Mouse (Mus musculus): ENCODE measurements around the gene Ppp1r3a. TPM values are rescaled to one million over a fixed set of nuclear protein-coding genes. Genes with fewer than 3 reads are reported as not detected.
"Not testable (repeated sequence)": the region's sequence is repeated elsewhere in the genome, so short reads cannot be mapped to it uniquely, and the experiment has no call there.

The Ppp1r3a gene
- polyA plus RNA-seq, 1 experiment from 2014 or later = not detected

DNA sequence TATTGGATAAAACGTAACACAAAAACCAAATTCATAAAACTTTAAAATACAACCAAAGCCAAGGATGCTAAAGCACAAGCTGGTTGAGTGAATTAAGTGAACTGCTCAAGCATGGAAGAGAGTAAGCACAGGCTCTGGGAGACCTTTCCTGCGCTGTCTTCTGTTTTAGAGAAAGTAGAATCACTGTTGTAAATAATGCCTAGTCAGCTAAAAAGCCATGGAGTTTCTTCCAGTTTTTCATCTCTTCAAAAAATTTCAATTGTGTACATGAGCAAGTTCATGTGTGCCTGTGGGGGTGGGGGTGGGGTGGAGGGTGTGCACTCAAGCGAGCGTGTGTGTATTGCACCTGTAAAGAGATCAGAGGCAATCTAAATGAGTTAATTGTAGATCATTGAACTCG is 24.1 kb downstream of the Ppp1r3a start:
- ATAC-seq (ENCODE audit: low FRiP score) = no peak
- Histone ChIP-seq H3K9me3 (ENCODE audit: control insufficient read depth, low read length) (no peaks in the 10 kb centered on the region), H3K36me3 (ENCODE audit: control insufficient read depth, insufficient read depth, low read length) (no peaks in the 10 kb centered on the region), H3K4me3 (ENCODE audit: low read depth, low read length) (no peak overlapping the region), H3K27ac (ENCODE audit: low read depth, low read length) (no peak overlapping the region), H3K4me2 (replicated peaks; ENCODE audit: low read depth, low read length) (no peak overlapping the region), H3K4me1 (replicated peaks; ENCODE audit: control insufficient read depth, insufficient read depth, low read length) (no peaks in the 10 kb centered on the region), H3K27me3 (ENCODE audit: control insufficient read depth, insufficient read depth, low read length) (no peaks in the 10 kb centered on the region), H3K9ac (ENCODE audit: low read depth, low read length) (no peak overlapping the region)
- no peak for DNase-seq (ENCODE audit: low spot score)
- WGBS = 82% methylated on average over 5 of the region's 5 CpGs

DNA sequence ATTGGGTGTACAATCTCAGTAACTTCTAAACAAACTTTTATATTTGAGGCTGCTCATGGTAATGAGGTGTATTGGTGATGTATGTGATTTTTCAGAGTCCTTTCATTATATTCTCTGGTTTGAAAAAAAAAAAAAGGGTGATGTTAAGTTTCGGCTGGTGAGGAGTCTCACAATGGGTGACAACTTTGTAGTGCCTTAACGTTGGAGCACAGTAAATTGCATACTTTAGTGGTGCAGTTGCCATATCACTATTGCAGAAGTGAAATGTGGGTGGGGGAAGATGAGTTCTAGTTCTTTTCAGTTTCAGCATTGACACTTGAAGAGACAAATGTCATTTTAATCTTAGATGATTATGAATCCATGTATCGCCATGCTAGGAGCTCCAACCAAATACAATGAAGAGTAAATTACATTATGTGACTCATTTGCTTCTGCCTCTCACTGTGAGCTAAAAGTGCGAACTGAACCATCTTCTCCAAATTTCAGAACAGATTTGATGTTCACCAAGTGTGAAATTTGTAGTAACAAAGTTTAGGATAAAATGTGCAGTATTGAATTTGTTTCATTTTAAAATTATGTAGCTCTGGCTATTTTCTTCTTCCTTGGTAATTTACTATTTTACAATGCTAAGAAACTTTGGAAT is 34.2 kb downstream of the Ppp1r3a start:
- no peaks in the 10 kb centered on the region for H3K27me3 ChIP-seq (ENCODE audit: control insufficient read depth, insufficient read depth, low read length)
- no peak for ATAC-seq (ENCODE audit: low FRiP score)
- 92% methylated on average over 4 of the region's 4 CpGs for WGBS
- H3K4me2 ChIP-seq (replicated peaks; ENCODE audit: low read depth, low read length) = no peak overlapping the region
- no peaks in the 10 kb centered on the region for H3K4me1 ChIP-seq (replicated peaks; ENCODE audit: control insufficient read depth, insufficient read depth, low read length)
- H3K27ac ChIP-seq (ENCODE audit: low read depth, low read length) = no peak overlapping the region
- H3K4me3 ChIP-seq (ENCODE audit: low read depth, low read length) = no peak overlapping the region
- H3K9me3 ChIP-seq (ENCODE audit: control insufficient read depth, low read length) = no peaks in the 10 kb centered on the region
- H3K36me3 ChIP-seq (ENCODE audit: control insufficient read depth, insufficient read depth, low read length) = no peaks in the 10 kb centered on the region
- no peak for DNase-seq (ENCODE audit: low spot score)
- no peak overlapping the region for H3K9ac ChIP-seq (ENCODE audit: low read depth, low read length)

DNA sequence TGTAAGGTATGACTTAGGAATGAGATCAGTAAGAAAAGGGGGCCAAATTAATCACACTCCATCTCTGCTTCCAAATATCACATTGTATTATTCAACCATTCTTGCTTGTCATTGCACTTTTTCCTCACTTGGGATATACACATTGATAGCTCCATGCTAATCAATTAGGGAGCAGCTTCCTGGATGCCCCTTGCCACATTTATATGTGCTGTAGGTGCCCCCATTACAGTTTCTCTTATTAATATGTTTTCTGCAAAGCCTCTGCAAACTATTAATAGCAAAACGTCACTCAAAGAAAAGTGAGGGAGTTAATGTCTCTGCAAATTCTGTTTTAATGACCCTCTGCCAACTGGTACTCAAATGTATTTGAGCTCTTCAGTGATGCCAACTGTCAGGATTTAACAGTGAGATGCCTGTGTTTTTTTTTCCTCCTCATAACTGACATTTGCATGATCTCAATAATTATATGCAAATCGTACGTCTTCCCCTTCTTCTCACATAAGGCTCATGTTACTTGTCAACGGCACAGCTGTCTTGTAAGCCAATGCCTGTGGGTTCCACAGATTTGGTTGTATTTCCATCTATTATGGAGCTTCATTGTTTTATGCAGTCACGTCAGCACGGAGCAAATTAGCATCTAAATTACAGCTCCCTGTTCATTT is 34.8 kb downstream of the Ppp1r3a start:
- DNase-seq (ENCODE audit: low spot score) = no peak
- no peak overlapping the region for H3K27ac ChIP-seq (ENCODE audit: low read depth, low read length)
- ATAC-seq (ENCODE audit: low FRiP score) = no peak

DNA sequence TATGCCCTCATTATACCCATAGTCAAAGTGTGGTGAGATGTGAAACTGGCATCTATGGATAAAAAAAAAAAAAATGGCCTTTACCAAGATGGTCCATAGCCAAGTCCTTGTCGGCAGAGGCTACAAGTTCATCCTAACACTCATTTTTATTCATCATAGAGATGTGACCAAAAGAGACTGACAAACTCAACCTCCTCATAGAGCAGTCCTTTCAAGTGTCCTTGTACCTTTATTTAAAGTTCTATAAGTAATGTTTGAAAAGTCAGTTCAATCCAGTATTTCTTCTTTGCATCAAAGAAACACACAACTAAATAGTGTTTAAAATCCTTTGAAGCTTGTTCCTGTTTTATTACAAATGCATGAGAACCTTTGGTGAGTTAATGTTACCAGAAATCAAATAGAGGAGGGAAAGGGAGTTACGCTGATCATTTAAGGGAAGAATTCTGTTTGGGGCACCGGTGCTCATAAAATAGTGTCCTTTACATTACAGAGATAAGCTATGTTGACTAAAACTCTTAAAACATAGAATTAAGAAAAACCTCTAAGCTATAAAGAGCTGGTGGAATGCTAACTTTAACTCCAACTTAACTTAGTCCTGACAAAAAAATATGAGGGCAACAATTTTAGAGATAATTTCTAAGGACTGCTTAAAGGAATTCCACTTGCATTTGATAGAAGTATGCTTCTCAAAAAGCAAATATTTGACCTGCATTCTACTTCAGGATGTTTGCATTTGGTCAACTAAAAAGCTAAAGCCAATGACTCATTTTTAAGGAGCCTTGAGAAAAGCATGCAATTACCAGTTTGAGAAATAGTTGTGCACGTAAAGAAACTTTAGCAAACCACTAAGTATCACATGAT is 39.7 kb downstream of the Ppp1r3a start:
- WGBS = 89% methylated on average over 4 of the region's 4 CpGs
- ATAC-seq (ENCODE audit: low FRiP score) = no peak
- H3K9me3 ChIP-seq (ENCODE audit: control insufficient read depth, low read length) = no peaks in the 10 kb centered on the region
- no peak overlapping the region for H3K4me2 ChIP-seq (replicated peaks; ENCODE audit: low read depth, low read length)
- no peaks in the 10 kb centered on the region for H3K4me1 ChIP-seq (replicated peaks; ENCODE audit: control insufficient read depth, insufficient read depth, low read length)
- no peak overlapping the region for H3K9ac ChIP-seq (ENCODE audit: low read depth, low read length)
- no peaks in the 10 kb centered on the region for H3K27me3 ChIP-seq (ENCODE audit: control insufficient read depth, insufficient read depth, low read length)
- DNase-seq (ENCODE audit: low spot score) = no peak
- no peak overlapping the region for H3K27ac ChIP-seq (ENCODE audit: low read depth, low read length)
- no peak overlapping the region for H3K4me3 ChIP-seq (ENCODE audit: low read depth, low read length)
- no peaks in the 10 kb centered on the region for H3K36me3 ChIP-seq (ENCODE audit: control insufficient read depth, insufficient read depth, low read length)

More for the DNA sequence above, 34.8 kb downstream of the Ppp1r3a start:
- Histone ChIP-seq H3K4me2 (replicated peaks; ENCODE audit: low read depth, low read length) (no peak overlapping the region), H3K9ac (ENCODE audit: low read depth, low read length) (no peak overlapping the region), H3K36me3 (ENCODE audit: control insufficient read depth, insufficient read depth, low read length) (no peaks in the 10 kb centered on the region), H3K4me3 (ENCODE audit: low read depth, low read length) (no peak overlapping the region), H3K27me3 (ENCODE audit: control insufficient read depth, insufficient read depth, low read length) (no peaks in the 10 kb centered on the region), H3K9me3 (ENCODE audit: control insufficient read depth, low read length) (no peaks in the 10 kb centered on the region), H3K4me1 (replicated peaks; ENCODE audit: control insufficient read depth, insufficient read depth, low read length) (no peaks in the 10 kb centered on the region)
- 71% methylated on average over 6 of the region's 6 CpGs for WGBS

DNA sequence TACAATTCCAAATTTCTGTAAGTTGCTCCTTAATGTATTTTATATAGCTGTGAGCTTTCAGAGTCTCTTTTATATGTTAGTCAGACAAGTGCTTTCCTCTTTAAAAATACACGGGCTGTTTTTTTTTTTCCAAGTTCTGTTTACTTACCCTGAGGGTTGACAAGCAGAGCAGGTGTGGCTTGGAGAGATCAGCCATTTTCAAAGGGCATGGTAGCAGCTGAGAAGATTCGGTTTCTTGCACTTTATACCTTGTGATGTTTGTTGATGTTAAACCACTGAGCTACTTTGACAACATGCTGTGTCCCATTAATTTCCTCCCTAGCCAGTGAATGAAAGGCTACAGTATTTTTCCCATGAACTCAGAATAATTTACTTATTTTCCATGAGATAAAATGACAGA is 42.9 kb downstream of the Ppp1r3a start:
- Histone ChIP-seq H3K27me3 (ENCODE audit: control insufficient read depth, insufficient read depth, low read length) (no peaks in the 10 kb centered on the region), H3K36me3 (ENCODE audit: control insufficient read depth, insufficient read depth, low read length) (no peaks in the 10 kb centered on the region), H3K9ac (ENCODE audit: low read depth, low read length) (no peak overlapping the region), H3K4me1 (replicated peaks; ENCODE audit: control insufficient read depth, insufficient read depth, low read length) (no peaks in the 10 kb centered on the region), H3K4me2 (replicated peaks; ENCODE audit: low read depth, low read length) (no peak overlapping the region), H3K9me3 (ENCODE audit: control insufficient read depth, low read length) (no peaks in the 10 kb centered on the region), H3K4me3 (ENCODE audit: low read depth, low read length) (no peak overlapping the region), H3K27ac (ENCODE audit: low read depth, low read length) (no peak overlapping the region)
- ATAC-seq (ENCODE audit: low FRiP score) = no peak
- no peak for DNase-seq (ENCODE audit: low spot score)
- WGBS = 51% methylated on average over 2 of the region's 2 CpGs

DNA sequence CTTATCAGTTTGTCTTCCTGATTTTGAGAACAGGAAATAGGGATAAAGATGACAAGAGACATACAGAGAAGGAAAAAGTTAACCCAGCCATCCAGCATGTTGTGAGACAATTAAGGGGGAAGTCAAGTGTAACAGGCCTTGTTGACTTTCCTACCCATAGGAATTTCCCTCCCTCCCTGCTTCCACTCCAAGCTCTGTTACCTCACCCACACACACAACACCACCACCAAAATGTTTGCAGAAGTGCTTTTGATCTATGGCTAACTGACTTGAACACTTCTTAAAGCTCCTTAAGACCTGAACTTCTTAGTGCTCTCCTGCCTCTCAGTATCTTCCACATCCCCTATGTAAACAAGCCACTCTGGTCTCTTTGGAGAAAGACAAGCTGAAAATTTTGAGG is 55.0 kb downstream of the Ppp1r3a start:
- no peak for DNase-seq (ENCODE audit: low spot score)
- Histone ChIP-seq H3K36me3 (ENCODE audit: control insufficient read depth, insufficient read depth, low read length) (no peaks in the 10 kb centered on the region), H3K4me1 (replicated peaks; ENCODE audit: control insufficient read depth, insufficient read depth, low read length) (no peaks in the 10 kb centered on the region), H3K9ac (ENCODE audit: low read depth, low read length) (no peak overlapping the region), H3K27me3 (ENCODE audit: control insufficient read depth, insufficient read depth, low read length) (no peaks in the 10 kb centered on the region), H3K9me3 (ENCODE audit: control insufficient read depth, low read length) (no peaks in the 10 kb centered on the region), H3K27ac (ENCODE audit: low read depth, low read length) (no peak overlapping the region), H3K4me2 (replicated peaks; ENCODE audit: low read depth, low read length) (no peak overlapping the region), H3K4me3 (ENCODE audit: low read depth, low read length) (no peak overlapping the region)
- ATAC-seq (ENCODE audit: low FRiP score) = no peak

DNA sequence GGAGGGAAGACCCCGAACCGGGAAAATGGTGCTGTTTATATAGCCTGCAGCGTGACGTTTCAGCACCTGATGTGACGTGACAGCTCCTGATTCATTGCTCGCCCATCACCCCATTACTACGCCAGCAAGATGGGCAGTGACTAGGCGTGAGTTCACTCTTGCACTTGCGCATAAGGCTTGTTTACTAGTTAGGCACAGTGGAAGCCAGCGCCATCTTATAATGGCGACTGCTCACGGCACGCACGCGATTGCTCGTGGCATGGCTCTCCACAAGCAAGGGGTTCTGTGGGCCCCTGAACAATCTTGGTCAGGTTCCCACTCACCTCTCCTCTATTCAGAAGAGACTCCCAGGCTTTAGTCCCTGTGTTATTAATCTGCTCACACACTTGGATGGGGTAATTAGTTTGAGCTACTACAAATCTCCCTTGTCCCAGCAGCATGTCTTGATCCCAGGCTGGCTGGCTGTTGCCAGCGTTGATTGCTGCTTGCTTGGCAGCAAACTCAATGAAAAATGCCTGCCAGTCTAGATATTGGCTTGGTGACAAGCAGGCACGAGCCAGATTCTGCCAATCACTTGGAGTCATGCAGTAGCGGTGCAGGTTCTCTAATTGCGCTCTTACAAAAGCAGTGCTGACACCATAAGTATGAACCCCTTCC is 75.7 kb downstream of the Ppp1r3a start:
- 90% methylated on average over 20 of the region's 20 CpGs for WGBS
- not testable (repeated sequence) for H3K4me2 ChIP-seq (replicated peaks; ENCODE audit: low read depth, low read length); H3K4me1 ChIP-seq (replicated peaks; ENCODE audit: control insufficient read depth, insufficient read depth, low read length); H3K4me3 ChIP-seq (ENCODE audit: low read depth, low read length); H3K36me3 ChIP-seq (ENCODE audit: control insufficient read depth, insufficient read depth, low read length); H3K27ac ChIP-seq (ENCODE audit: low read depth, low read length); H3K9ac ChIP-seq (ENCODE audit: low read depth, low read length); H3K27me3 ChIP-seq (ENCODE audit: control insufficient read depth, insufficient read depth, low read length); ATAC-seq (ENCODE audit: low FRiP score); DNase-seq (ENCODE audit: low spot score); H3K9me3 ChIP-seq (ENCODE audit: control insufficient read depth, low read length)

DNA sequence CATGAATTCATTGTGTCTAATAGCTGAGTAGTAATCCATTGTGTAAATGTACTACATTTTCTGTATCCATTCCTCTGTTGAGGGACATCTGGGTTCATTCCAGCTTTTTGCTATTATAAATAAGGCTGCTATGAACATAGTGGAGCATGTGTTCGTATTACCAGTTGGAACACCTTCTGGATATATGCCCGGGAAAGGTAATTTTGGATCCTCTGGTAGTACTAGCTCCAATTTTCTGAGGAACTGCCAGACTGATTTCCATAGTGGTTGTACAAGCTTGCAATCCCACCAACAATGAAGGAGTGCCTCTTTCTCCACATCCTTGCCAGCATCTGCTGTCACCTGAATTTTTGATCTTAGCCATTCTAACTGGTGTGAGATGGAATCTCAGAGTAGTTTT is 86.1 kb downstream of the Ppp1r3a start:
- H3K9me3 ChIP-seq (ENCODE audit: control insufficient read depth, low read length); H3K27ac ChIP-seq (ENCODE audit: low read depth, low read length); ATAC-seq (ENCODE audit: low FRiP score); H3K4me1 ChIP-seq (replicated peaks; ENCODE audit: control insufficient read depth, insufficient read depth, low read length); H3K36me3 ChIP-seq (ENCODE audit: control insufficient read depth, insufficient read depth, low read length); DNase-seq (ENCODE audit: low spot score); H3K9ac ChIP-seq (ENCODE audit: low read depth, low read length); H3K4me2 ChIP-seq (replicated peaks; ENCODE audit: low read depth, low read length); H3K4me3 ChIP-seq (ENCODE audit: low read depth, low read length); H3K27me3 ChIP-seq (ENCODE audit: control insufficient read depth, insufficient read depth, low read length): not testable (repeated sequence)
- 91% methylated on average over 2 of the region's 2 CpGs for WGBS
